Mouse (Mus musculus): ENCODE data around the gene Ccdc28b.
A peak's percentile ranks its signal among the peaks of the same experiment; 100 is the strongest.

The Ccdc28b gene

GRCm38 (mm10) chr4:129622803-129623535, 778 bp downstream of the Ccdc28b start:
- DNase-seq: peak; percentile 35 to 52

GRCm38 (mm10) chr4:129622120-129622802, 1.5 kb downstream of the Ccdc28b start:
- no peak for DNase-seq

- peak; percentile 70 to 77 for DNase-seq
These were observed 2.4 kb downstream of the Ccdc28b start for GRCm38 (mm10) chr4:129621283-129621841.

- DNase-seq: no peak
These were observed 3.1 kb downstream of the Ccdc28b start for GRCm38 (mm10) chr4:129620419-129621282.

- DNase-seq: peak; percentile 96
These were observed 4.7 kb downstream of the Ccdc28b start, which contains the start of gene Iqcc for GRCm38 (mm10) chr4:129618786-129619691. Gene Iqcc (minus strand): TSS chr4:129619099.

- no peak for DNase-seq
These were observed 5.7 kb downstream of the Ccdc28b start for GRCm38 (mm10) chr4:129618031-129618430.

- no peak for DNase-seq
These were observed 6.6 kb downstream of the Ccdc28b start for GRCm38 (mm10) chr4:129617121-129617641.

GRCm38 (mm10) chr4:129616631-129617030, 7.1 kb downstream of the Ccdc28b start:
- no peak for DNase-seq

GRCm38 (mm10) chr4:129615801-129616290, 7.9 kb downstream of the Ccdc28b start:
- no peak for DNase-seq

GRCm38 (mm10) chr4:129614093-129614492, 9.7 kb downstream of the Ccdc28b start, which contains the start of gene Dcdc2b:
Gene Dcdc2b (minus strand): TSS chr4:129614257.
- DNase-seq: no peak

- no peak for DNase-seq
These were observed 13.3 kb downstream of the Ccdc28b start for GRCm38 (mm10) chr4:129610472-129610871.

- DNase-seq: no peak
These were observed 13.7 kb downstream of the Ccdc28b start for GRCm38 (mm10) chr4:129610026-129610425.

- DNase-seq: peak in 1 of 2 experiments; percentile 30
These were observed 14.6 kb downstream of the Ccdc28b start for GRCm38 (mm10) chr4:129609139-129609631.

- peak; percentile 80 to 82 for DNase-seq
These were observed 15.2 kb downstream of the Ccdc28b start for GRCm38 (mm10) chr4:129608426-129609025.

GRCm38 (mm10) chr4:129600233-129601158, 23.3 kb downstream of the Ccdc28b start, which contains the start of the genes Eif3i and Tmem234:
Gene Eif3i (minus strand): TSS chr4:129600648.
Gene Tmem234 (plus strand): TSS chr4:129600668.
- DNase-seq: peak; percentile 78 to 82

- DNase-seq: no peak
These were observed 34.9 kb downstream of the Ccdc28b start for GRCm38 (mm10) chr4:129588865-129589264.

GRCm38 (mm10) chr4:129586943-129587342, 36.8 kb downstream of the Ccdc28b start:
- DNase-seq: no peak

GRCm38 (mm10) chr4:129585773-129586172, 38.0 kb downstream of the Ccdc28b start:
- no peak for DNase-seq

Measured in cerebellum, postnatal 36 days (tissue).